Mouse (Mus musculus) MEL (cell line): ENCODE measurements around the gene Aplp1.

Experiments
- CHD1 ChIP-seq: IDR thresholded peaks from 2 replicates; pipeline ENCODE4 v1.6.1; 2012; ENCODE audit warnings: low read depth, mild to moderate bottlenecking, inconsistent platforms, low read length, improper control_type of control experiment
- CTCF ChIP-seq, 3 experiments: IDR thresholded peaks in 2 of 3; conservative IDR thresholded peaks in 1 of 3; 2 replicates each; pipeline ENCODE4 v1.5.1; 2011 to 2012; ENCODE audit warnings: low read length in 3 of 3, low read depth in 2 of 3, mild to moderate bottlenecking in 2 of 3, improper control_type of control experiment in 1 of 3, inconsistent platforms in 1 of 3, mixed read lengths in 1 of 3, moderate library complexity in 1 of 3; ENCODE audit not compliant: control insufficient read depth in 1 of 3, insufficient read depth in 1 of 3, poor library complexity in 1 of 3, severe bottlenecking in 1 of 3
- E2F4 ChIP-seq: IDR thresholded peaks from 2 replicates; pipeline ENCODE4 v1.6.1; 2011; ENCODE audit warnings: low read depth, low read length, improper control_type of control experiment, borderline replicate concordance
- EP300 ChIP-seq, 2 experiments: IDR thresholded peaks; 2 replicates each; pipeline ENCODE4 v1.6.1; 2011; ENCODE audit warnings: improper control_type of control experiment in 2 of 2, low read length in 2 of 2, low read depth in 1 of 2, mild to moderate bottlenecking in 1 of 2
- GABPA ChIP-seq: IDR thresholded peaks from 2 replicates; pipeline ENCODE4 v1.6.1; 2012; ENCODE audit warnings: low read depth, mild to moderate bottlenecking, inconsistent platforms, low read length, improper control_type of control experiment, moderate library complexity
- HCFC1 ChIP-seq: IDR thresholded peaks from 2 replicates; pipeline ENCODE4 v1.6.1; 2012; ENCODE audit warnings: low read depth, mild to moderate bottlenecking, inconsistent platforms, low read length, improper control_type of control experiment, moderate library complexity
- KAT2A ChIP-seq: conservative IDR thresholded peaks from 2 replicates; pipeline ENCODE4 v1.6.1; 2012; ENCODE audit warnings: low read depth, low read length, improper control_type of control experiment, inconsistent platforms
- TCF12 ChIP-seq: IDR thresholded peaks from 2 replicates; pipeline ENCODE4 v1.6.1; 2014; ENCODE audit warnings: low read depth, mild to moderate bottlenecking, inconsistent platforms, low read length, improper control_type of control experiment, moderate library complexity
- USF1 ChIP-seq: IDR thresholded peaks from 2 replicates; pipeline ENCODE4 v1.6.1; 2014; ENCODE audit warnings: low read depth, mild to moderate bottlenecking, inconsistent platforms, low read length, improper control_type of control experiment, moderate library complexity
- ZNF384 ChIP-seq: IDR thresholded peaks from 2 replicates; pipeline ENCODE4 v1.6.1; 2012; ENCODE audit warnings: low read depth, mild to moderate bottlenecking, inconsistent platforms, low read length, improper control_type of control experiment

- no peak for TF ChIP-seq CTCF (IDR thresholded peaks at IDR 0.05 in 2 of 3, conservative IDR thresholded peaks at IDR 0.05 in 1 of 3; ENCODE audit: control insufficient read depth in 1 of 3, insufficient read depth in 1 of 3, low read depth in 2 of 3, low read length in 3 of 3, poor library complexity in 1 of 3, severe bottlenecking in 1 of 3)
- no peak for TF ChIP-seq TCF12
- no peak for TF ChIP-seq E2F4
- TF ChIP-seq ZNF384: no peak
- TF ChIP-seq KAT2A: no peak
- no peak for TF ChIP-seq EP300 (IDR thresholded peaks at IDR 0.05; ENCODE audit: low read depth in 1 of 2, low read length in 2 of 2)
- no peak for TF ChIP-seq GABPA
- TF ChIP-seq USF1: no peak
- no peak for TF ChIP-seq CHD1
- TF ChIP-seq HCFC1: no peak
Observed at GRCm38 (mm10) chr7:30463568-30463967, 18.2 kb upstream of the Aplp1 start.
